ENCODE assay signal across 17 mouse cellular contexts in the genomic region with DNA sequence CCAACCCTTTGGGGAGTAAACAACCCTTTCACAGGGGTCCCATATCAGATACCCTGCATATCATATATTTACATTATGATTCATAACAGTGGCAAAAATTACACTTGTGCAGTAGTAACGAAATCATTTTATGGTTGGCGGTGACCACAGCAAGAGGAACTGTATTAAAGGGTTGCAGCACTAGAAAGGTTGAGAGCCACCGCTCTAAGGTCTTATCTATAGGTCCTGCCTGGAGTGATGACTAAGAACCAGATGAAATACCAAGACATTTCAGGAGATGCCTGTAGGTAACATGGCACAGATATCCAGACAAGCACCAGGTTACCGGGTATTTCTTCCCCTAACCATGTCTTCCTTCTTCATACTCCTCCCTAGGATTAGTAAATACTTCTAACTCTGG. TPM values are rescaled to one million over a fixed set of nuclear protein-coding genes. Genes with fewer than 3 reads are reported as not detected.
A peak's percentile ranks its signal among the peaks of the same experiment; 100 is the strongest.
DNase-seq lines count a peak whose midpoint lies in the region; ATAC-seq and TF ChIP-seq lines count a peak whose summit lies in the region.
"Had no signal": no experiment of that assay in that cellular context is flagged by ENCODE, and none has a peak within 500 bp of the region (broad histone marks: within the 10 kb centered on the region; RNA-seq: fewer than 3 reads in every experiment).

No protein-coding gene starts in this region.

- no peak for TF ChIP-seq CTCF in liver, embryonic 14.5 days (IDR thresholded peaks at IDR 0.05; ENCODE audit: low read depth)

- WGBS in heart, embryonic 14.5 days = 74% methylated on average over 4 of the region's 4 CpGs
- WGBS in liver, embryonic 14.5 days (ENCODE audit: insufficient replicate concordance) = 53% methylated on average over 4 of the region's 4 CpGs
- 92% methylated on average over 4 of the region's 4 CpGs for WGBS in midbrain, embryonic 15.5 days

- TF ChIP-seq EP300 in liver, embryonic 14.5 days (IDR thresholded peaks at IDR 0.05; ENCODE audit: low read depth) = no peak

- H3K9me3 ChIP-seq in heart, embryonic 14.5 days (ENCODE audit: control insufficient read depth, low read length) = no peaks in the 10 kb centered on the region
- H3K9me3 ChIP-seq in liver, embryonic 14.5 days (ENCODE audit: control insufficient read depth, low read length) = no peaks in the 10 kb centered on the region
- H3K9me3 ChIP-seq in midbrain, embryonic 15.5 days = no peaks in the 10 kb centered on the region
- H3K9me3 ChIP-seq: heart, embryonic 12.5 days had no signal

- no peaks in the 10 kb centered on the region for H3K27me3 ChIP-seq in heart, embryonic 14.5 days (ENCODE audit: control insufficient read depth, insufficient read depth, low read length)
- H3K27me3 ChIP-seq in liver, embryonic 14.5 days (ENCODE audit: control insufficient read depth, insufficient read depth, low read length) = no peaks in the 10 kb centered on the region
- peaks cover 7% of the 10 kb centered on the region for H3K27me3 ChIP-seq in midbrain, embryonic 15.5 days (replicated peaks)

- H3K4me3 ChIP-seq in heart, embryonic 14.5 days (ENCODE audit: control insufficient read depth in 1 of 2, insufficient read depth in 1 of 2, low read depth in 1 of 2, low read length in 2 of 2) = no peak overlapping the region
- H3K4me3 ChIP-seq in liver, embryonic 14.5 days (ENCODE audit: insufficient read depth in 1 of 2, low read depth in 2 of 2, low read length in 2 of 2) = no peak overlapping the region; a peak in 1 of 4 replicates
- H3K4me3 ChIP-seq in midbrain, embryonic 15.5 days = no peak overlapping the region
- H3K4me3 ChIP-seq: heart, embryonic 12.5 days had no signal

- intact Hi-C loops in heart, postnatal 14 days (cut with DNase I) = loop anchor here (5.0 kb wide), 1 partner anchor 55 kb away; no protein-coding TSS in a partner anchor

- H3K4me1 ChIP-seq in heart, embryonic 14.5 days (ENCODE audit: control insufficient read depth in 2 of 2, insufficient read depth in 2 of 2, low read length in 2 of 2) = peaks cover 2 to 13% of the 10 kb centered on the region in 2 experiments; a peak in 3 of 4 replicates
- peaks cover 11 to 12% of the 10 kb centered on the region in 2 experiments for H3K4me1 ChIP-seq in liver, embryonic 14.5 days (replicated peaks; ENCODE audit: control insufficient read depth in 2 of 2, insufficient read depth in 2 of 2, low read length in 1 of 2)
- peaks cover 16% of the 10 kb centered on the region for H3K4me1 ChIP-seq in midbrain, embryonic 15.5 days

- no peak overlapping the region for H3K27ac ChIP-seq in heart, embryonic 14.5 days (replicated peaks in 1 of 2; ENCODE audit: control insufficient read depth in 1 of 2, insufficient read depth in 1 of 2, low read depth in 2 of 2, low read length in 2 of 2)
- no peak overlapping the region for H3K27ac ChIP-seq in liver, embryonic 14.5 days
- H3K27ac ChIP-seq in midbrain, embryonic 15.5 days = no peak overlapping the region

- H3K4me2 ChIP-seq in heart, embryonic 14.5 days (ENCODE audit: low read length) = peak overlapping the region; percentile 97
- H3K4me2 ChIP-seq in liver, embryonic 14.5 days (ENCODE audit: low read depth) = peak overlapping the region; percentile 80
- H3K4me2 ChIP-seq in midbrain, embryonic 15.5 days = no peak overlapping the region; the same call in 1 of the 2 replicates

- DNase-seq in heart, postnatal 14 days = no peak
- DNase-seq in 416B (ENCODE audit: low read depth) = peak; percentile 84
- DNase-seq in MEL-GATA-1-ER (ENCODE audit: extremely low read depth, low read depth) = peak; percentile 63
- DNase-seq in liver, embryonic 14.5 days (ENCODE audit: low read depth in 3 of 3, low spot score in 3 of 3) = no peak
- DNase-seq in lung, adult 18-20 months = no peak
- DNase-seq in adrenal gland, postnatal 14 days = no peak
- DNase-seq: adrenal gland, postnatal 36 days; cerebellum, postnatal 14 days; kidney, adult 18-20 months; kidney, postnatal 36 days; layer of hippocampus, postnatal 36 days; thymus, postnatal 4 days had no signal

- no peak overlapping the region for H3K9ac ChIP-seq in heart, embryonic 14.5 days (ENCODE audit: low read length)
- no peak overlapping the region for H3K9ac ChIP-seq in liver, embryonic 14.5 days (replicated peaks)
- H3K9ac ChIP-seq in midbrain, embryonic 15.5 days = no peak overlapping the region
- H3K9ac ChIP-seq: heart, embryonic 12.5 days had no signal

- H3K36me3 ChIP-seq in heart, embryonic 14.5 days (ENCODE audit: control insufficient read depth, insufficient read depth, low read length) = peaks cover 26% of the 10 kb centered on the region
- peaks cover 12% of the 10 kb centered on the region for H3K36me3 ChIP-seq in liver, embryonic 14.5 days (replicated peaks; ENCODE audit: control insufficient read depth, insufficient read depth, low read depth)
- H3K36me3 ChIP-seq in midbrain, embryonic 15.5 days (replicated peaks) = no peaks in the 10 kb centered on the region

- ATAC-seq in heart, embryonic 14.5 days (ENCODE audit: insufficient number of reproducible peaks, insufficient read depth, low FRiP score, low read depth) = no peak
- ATAC-seq in liver, embryonic 14.5 days (ENCODE audit: insufficient read depth) = no peak
- ATAC-seq in midbrain, embryonic 15.5 days (replicated peaks) = no peak
- ATAC-seq: forebrain, embryonic 14.5 days; lung, postnatal 0 days had no signal

RNA-seq across cellular contexts. Expression of a gene that starts 2.3 kb away (rescaled TPM):
- 22.5 and 23.0 TPM in 2 replicates for polyA plus RNA-seq in heart, embryonic 14.5 days (2014; fragmentation: Nextera tagmentation; extraction: Ambion mirVana)
- total RNA-seq in heart, postnatal 14 days (2021) = 10 to 100 TPM; 16.2 to 17.7 TPM
- 4.7 and 4.8 TPM in 2 replicates for polyA plus RNA-seq in liver, embryonic 14.5 days (2012; rRNA removed)
- 17.7 and 20.3 TPM in 2 replicates for polyA plus RNA-seq in liver, embryonic 14.5 days (2014; fragmentation: Nextera tagmentation; extraction: Ambion mirVana)
- 45.2 and 46.4 TPM in 2 replicates for polyA plus RNA-seq in midbrain, embryonic 15.5 days (2015; fragmentation: Nextera tagmentation; extraction: Ambion mirVana)
- 70.5 and 83.6 TPM in 2 replicates for total RNA-seq in adrenal gland, postnatal 14 days (2021)

Comparison
In these comparisons a context has a peak if more than half of its experiments do, and no peak if none do; other contexts are left out.
1. DNase-seq: peak in 416B (single experiment) and MEL-GATA-1-ER (single experiment); none in heart, postnatal 14 days (0 of 2), liver, embryonic 14.5 days (0 of 3), lung, adult 18-20 months (0 of 2) and adrenal gland, postnatal 14 days (single experiment).